Mouse (Mus musculus) neutrophil, adult 65 days (primary cell): ENCODE results near the gene Prss12. TPM values are rescaled to one million over a fixed set of nuclear protein-coding genes. Genes with fewer than 3 reads are reported as not detected.

Source experiments
- total RNA-seq: library from RNA; stranded (reverse); gene quantifications from 2 replicates; pipeline ENCODE4 v1.2.4, GENCODE M21; 2023

Prss12 gene
- total RNA-seq, result not detected in 2 replicates

GRCm38 (mm10) chr3:123446708-123447537, at the start of gene Prss12:
Prss12 (plus strand) TSS chr3:123446913.

Other genes starting within 250 kb of the Prss12 start
- not detected in 2 replicates for gene Synpo2, start 210.8 kb upstream of the Prss12 start, total RNA-seq
- 13.9 and 19.2 TPM in 2 replicates for gene Sec24d, start 179.5 kb upstream of the Prss12 start, total RNA-seq
- 6.8 and 8.9 TPM in 2 replicates for gene Mettl14, start 60.8 kb upstream of the Prss12 start, total RNA-seq
- not detected in 2 replicates for gene Ndst3, start 243.9 kb downstream of the Prss12 start, total RNA-seq